Mouse (Mus musculus): ENCODE measurements around the gene Ankrd53.
A peak's percentile ranks its signal among the peaks of the same experiment; 100 is the strongest.
"Not testable (repeated sequence)": the region's sequence is repeated elsewhere in the genome, so short reads cannot be mapped to it uniquely, and the experiment has no call there.

Ankrd53 gene

GRCm38 (mm10) chr6:83766982-83767381 is 4.5 kb downstream of the Ankrd53 start:
- DNase-seq (ENCODE audit: low spot score in 2 of 2) = no peak

- DNase-seq (ENCODE audit: low spot score in 2 of 2) = no peak
Measured at GRCm38 (mm10) chr6:83768485-83768884, 6.0 kb downstream of the Ankrd53 start.

- DNase-seq (ENCODE audit: low spot score in 2 of 2) = no peak
Measured at GRCm38 (mm10) chr6:83774126-83774525, 11.7 kb downstream of the Ankrd53 start.

- peak in 1 of 2 experiments; percentile 14 for DNase-seq (ENCODE audit: low spot score in 2 of 2)
Measured at GRCm38 (mm10) chr6:83774781-83775563, 12.5 kb downstream of the Ankrd53 start.

- DNase-seq (ENCODE audit: low spot score in 2 of 2) = peak; percentile 80 to 86
Measured at GRCm38 (mm10) chr6:83775638-83776293, 13.3 kb downstream of the Ankrd53 start, which contains the start of gene Tex261. Tex261 (minus strand) TSS chr6:83775813.

- no peak for DNase-seq (ENCODE audit: low spot score in 2 of 2)
Measured at GRCm38 (mm10) chr6:83778306-83778705, 15.9 kb downstream of the Ankrd53 start.

GRCm38 (mm10) chr6:83779026-83779425 is 16.6 kb downstream of the Ankrd53 start:
- no peak for DNase-seq (ENCODE audit: low spot score in 2 of 2)

- no peak for DNase-seq (ENCODE audit: low spot score in 2 of 2)
Measured at GRCm38 (mm10) chr6:83786426-83786825, 24.0 kb downstream of the Ankrd53 start.

- no peak for DNase-seq (ENCODE audit: low spot score in 2 of 2)
Measured at GRCm38 (mm10) chr6:83788554-83788953, 26.1 kb downstream of the Ankrd53 start.

- DNase-seq (ENCODE audit: low spot score in 2 of 2) = not testable (repeated sequence)
Measured at GRCm38 (mm10) chr6:83790533-83790932, 28.1 kb downstream of the Ankrd53 start.

GRCm38 (mm10) chr6:83791251-83791890 is 28.9 kb downstream of the Ankrd53 start:
- no peak for DNase-seq (ENCODE audit: low spot score in 2 of 2)

GRCm38 (mm10) chr6:83794760-83795296 is 32.4 kb downstream of the Ankrd53 start, which contains the start of gene Nagk:
Nagk (plus strand) TSS chr6:83794982.
- peak; percentile 89 to 92 for DNase-seq (ENCODE audit: low spot score in 2 of 2)

- DNase-seq (ENCODE audit: low spot score in 2 of 2) = peak in 1 of 2 experiments; percentile 52
Measured at GRCm38 (mm10) chr6:83795492-83795900, 33.1 kb downstream of the Ankrd53 start.

GRCm38 (mm10) chr6:83796686-83797085 is 34.2 kb downstream of the Ankrd53 start:
- no peak for DNase-seq (ENCODE audit: low spot score in 2 of 2)

GRCm38 (mm10) chr6:83802033-83802432 is 39.6 kb downstream of the Ankrd53 start:
- DNase-seq (ENCODE audit: low spot score in 2 of 2) = no peak

GRCm38 (mm10) chr6:83802846-83803245 is 40.4 kb downstream of the Ankrd53 start:
- DNase-seq (ENCODE audit: low spot score in 2 of 2) = no peak

- DNase-seq (ENCODE audit: low spot score in 2 of 2) = no peak
Measured at GRCm38 (mm10) chr6:83815801-83816200, 53.4 kb downstream of the Ankrd53 start.
